ENCODE assay signal across 13 mouse cellular contexts in genomic region chr9:20703832-20704380, GRCm38 (mm10). TPM values are rescaled to one million over a fixed set of nuclear protein-coding genes. Genes with fewer than 3 reads are reported as not detected.
DNase-seq lines count a peak whose midpoint lies in the region; ATAC-seq lines count a peak whose summit lies in the region.
"Had no signal": no experiment of that assay in that cellular context is flagged by ENCODE, and none has a peak within 500 bp of the region (broad histone marks: within the 10 kb centered on the region; RNA-seq: fewer than 3 reads in every experiment).

No protein-coding gene starts in this region.

- H3K9ac ChIP-seq in hindbrain, embryonic 14.5 days, result no peak overlapping the region
- H3K9ac ChIP-seq in neural tube, embryonic 15.5 days (replicated peaks), result no peak overlapping the region
- no peak overlapping the region for H3K9ac ChIP-seq in kidney, embryonic 16.5 days (replicated peaks; ENCODE audit: low read length)

- peak overlapping the region; percentile 60 for H3K27ac ChIP-seq in hindbrain, embryonic 14.5 days
- peak overlapping the region; percentile 72 for H3K27ac ChIP-seq in neural tube, embryonic 15.5 days (replicated peaks)
- no peak overlapping the region for H3K27ac ChIP-seq in kidney, embryonic 16.5 days (ENCODE audit: low read length)

- no peak overlapping the region for H3K4me3 ChIP-seq in hindbrain, embryonic 14.5 days (replicated peaks; ENCODE audit: low read length)
- H3K4me3 ChIP-seq in neural tube, embryonic 15.5 days (replicated peaks), result no peak overlapping the region
- no peak overlapping the region for H3K4me3 ChIP-seq in kidney, embryonic 16.5 days (ENCODE audit: low read length)
- H3K4me3 ChIP-seq: erythroblast, embryonic 14.5 days had no signal

- H3K4me1 ChIP-seq in hindbrain, embryonic 14.5 days (replicated peaks; ENCODE audit: control insufficient read depth, insufficient read depth, low read length), result peaks cover 14% of the 10 kb centered on the region; the same call in 1 of the 2 replicates
- peaks cover 14% of the 10 kb centered on the region for H3K4me1 ChIP-seq in neural tube, embryonic 15.5 days
- no peaks in the 10 kb centered on the region for H3K4me1 ChIP-seq in kidney, embryonic 16.5 days (ENCODE audit: insufficient read depth, low read length)

- no peaks in the 10 kb centered on the region for H3K36me3 ChIP-seq in hindbrain, embryonic 14.5 days (replicated peaks; ENCODE audit: control insufficient read depth, insufficient read depth)
- 0 out of 2 replicates have a peak, but pooled peaks cover 3% of the 10 kb centered on the region for H3K36me3 ChIP-seq in neural tube, embryonic 15.5 days
- H3K36me3 ChIP-seq in kidney, embryonic 16.5 days (ENCODE audit: insufficient read depth, low read length), result no peaks in the 10 kb centered on the region

- peak; percentile 45 for DNase-seq in embryo, embryonic 11 days
- no peak for DNase-seq in embryo, embryonic 10 days (ENCODE audit: low spot score)
- DNase-seq in right cerebral cortex, postnatal 10 days (ENCODE audit: low spot score in 2 of 2), result peak; percentile 68 to 70
- DNase-seq in right cerebral cortex, adult 2 months (ENCODE audit: low spot score in 2 of 2), result no peak
- peak; percentile 40 for DNase-seq in hindbrain, embryonic 14.5 days (ENCODE audit: low spot score)
- DNase-seq in urinary bladder, postnatal 36 days (ENCODE audit: low spot score in 2 of 2), result no peak
- DNase-seq: adrenal gland, adult 8-10 months; cerebellum, adult 9-10 months; kidney, adult 2 months had no signal

- no peak overlapping the region for H3K4me2 ChIP-seq in hindbrain, embryonic 14.5 days (replicated peaks)
- H3K4me2 ChIP-seq in neural tube, embryonic 15.5 days, result no peak overlapping the region
- no peak overlapping the region for H3K4me2 ChIP-seq in kidney, embryonic 16.5 days (replicated peaks; ENCODE audit: low read depth, low read length)

- WGBS in hindbrain, embryonic 14.5 days, result 17% methylated on average over 8 of the region's 8 CpGs
- 20% methylated on average over 8 of the region's 8 CpGs for WGBS in neural tube, embryonic 15.5 days
- 58% methylated on average over 8 of the region's 8 CpGs for WGBS in kidney, embryonic 16.5 days

- no peaks in the 10 kb centered on the region for H3K27me3 ChIP-seq in hindbrain, embryonic 14.5 days (ENCODE audit: control insufficient read depth, insufficient read depth, low read length)
- H3K27me3 ChIP-seq in neural tube, embryonic 15.5 days (replicated peaks), result no peaks in the 10 kb centered on the region
- no peaks in the 10 kb centered on the region for H3K27me3 ChIP-seq in kidney, embryonic 16.5 days (ENCODE audit: insufficient read depth, low read length)

- no peaks in the 10 kb centered on the region for H3K9me3 ChIP-seq in hindbrain, embryonic 14.5 days (ENCODE audit: control insufficient read depth, low read length)
- H3K9me3 ChIP-seq in neural tube, embryonic 15.5 days (replicated peaks), result no peaks in the 10 kb centered on the region
- 0 out of 2 replicates have a peak, but pooled peaks cover 3% of the 10 kb centered on the region for H3K9me3 ChIP-seq in kidney, embryonic 16.5 days (ENCODE audit: low read length)

- ATAC-seq in hindbrain, embryonic 14.5 days (ENCODE audit: low FRiP score), result peak; percentile 64
- peak; percentile 49 for ATAC-seq in neural tube, embryonic 15.5 days (ENCODE audit: low FRiP score)
- no peak for ATAC-seq in kidney, embryonic 16.5 days (ENCODE audit: low FRiP score, low TSS enrichment)
- ATAC-seq: lung, postnatal 0 days had no signal

RNA-seq across cellular contexts. Expression of gene Olfm2, which starts 42.2 kb away (rescaled TPM):
- 185 and 207 TPM in 2 replicates for polyA plus RNA-seq in hindbrain, embryonic 14.5 days (2014; fragmentation: Nextera tagmentation; extraction: Ambion mirVana)
- 190 and 224 TPM in 2 replicates for polyA plus RNA-seq in neural tube, embryonic 15.5 days (2015; fragmentation: Nextera tagmentation; extraction: Ambion mirVana)
- 6.5 and 6.6 TPM in 2 replicates for polyA plus RNA-seq in kidney, embryonic 16.5 days (2015; fragmentation: Nextera tagmentation; extraction: Ambion mirVana)
- polyA plus RNA-seq: erythroblast, embryonic 14.5 days had no signal

RNA-seq across cellular contexts. Expression of gene Pin1, which starts 52.0 kb away (rescaled TPM):
- polyA plus RNA-seq in hindbrain, embryonic 14.5 days (2014; fragmentation: Nextera tagmentation; extraction: Ambion mirVana), result 64.5 and 64.6 TPM in 2 replicates
- polyA plus RNA-seq in neural tube, embryonic 15.5 days (2015; fragmentation: Nextera tagmentation; extraction: Ambion mirVana), result 69.6 and 71.6 TPM in 2 replicates
- polyA plus RNA-seq in kidney, embryonic 16.5 days (2015; fragmentation: Nextera tagmentation; extraction: Ambion mirVana), result 55.8 and 61.2 TPM in 2 replicates

RNA-seq across cellular contexts. Expression of gene Fbxl12, which starts 59.3 kb away (rescaled TPM):
- polyA plus RNA-seq in hindbrain, embryonic 14.5 days (2014; fragmentation: Nextera tagmentation; extraction: Ambion mirVana), result 10.2 and 10.5 TPM in 2 replicates
- 13.0 and 20.6 TPM in 2 replicates for polyA plus RNA-seq in neural tube, embryonic 15.5 days (2015; fragmentation: Nextera tagmentation; extraction: Ambion mirVana)
- polyA plus RNA-seq in kidney, embryonic 16.5 days (2015; fragmentation: Nextera tagmentation; extraction: Ambion mirVana), result 20.5 and 24.5 TPM in 2 replicates

Comparison
In these comparisons a context has a peak if more than half of its experiments do, and no peak if none do; other contexts are left out.
1. DNase-seq: peak in embryo, embryonic 11 days (single experiment), right cerebral cortex, postnatal 10 days (2 of 2) and hindbrain, embryonic 14.5 days (single experiment); none in embryo, embryonic 10 days (single experiment), right cerebral cortex, adult 2 months (0 of 2) and urinary bladder, postnatal 36 days (0 of 2).
2. RNA of gene Olfm2, which starts 42.2 kb away (polyA plus RNA-seq): 190 to 224 TPM in neural tube, embryonic 15.5 days and 185 to 207 TPM in hindbrain, embryonic 14.5 days; 6.5 to 6.6 TPM in kidney, embryonic 16.5 days; every median in the first group is over 10 times any median in the second.